Mouse (Mus musculus): ENCODE data around the gene Nr5a1.

DNA sequence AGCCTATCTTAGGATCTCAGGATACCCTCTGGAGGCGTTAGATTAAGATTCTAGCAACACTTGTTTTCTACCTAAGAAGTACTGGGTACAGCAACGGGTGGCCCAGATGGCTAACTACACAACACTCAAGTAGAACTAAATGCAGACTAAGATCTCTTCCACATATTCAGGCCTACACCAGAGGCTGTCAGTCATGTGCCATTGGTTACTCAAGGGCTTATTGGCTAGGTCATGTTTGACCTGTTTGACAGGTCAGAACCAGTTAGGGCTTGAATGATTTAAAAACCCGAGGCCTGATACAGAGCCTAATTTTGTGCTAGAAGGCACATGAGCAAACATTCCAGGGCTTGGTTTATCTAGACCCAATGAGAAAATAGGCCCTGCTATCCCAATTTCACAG lies 25.5 kb upstream of the Nr5a1 start:
- TF ChIP-seq CTCF (IDR thresholded peaks at IDR 0.05; ENCODE audit: low read depth) = no peak
- no peak for TF ChIP-seq EP300 (IDR thresholded peaks at IDR 0.05; ENCODE audit: low read depth)
